ENCODE assay signal across 11 mouse cellular contexts in genomic region chr15:84535953-84536352, GRCm38 (mm10). TPM values are rescaled to one million over a fixed set of nuclear protein-coding genes. Genes with fewer than 3 reads are reported as not detected.
A peak's percentile ranks its signal among the peaks of the same experiment; 100 is the strongest.
DNase-seq lines count a peak whose midpoint lies in the region; ATAC-seq and TF ChIP-seq lines count a peak whose summit lies in the region.
"Had no signal": no experiment of that assay in that cellular context is flagged by ENCODE, and none has a peak within 500 bp of the region (broad histone marks: within the 10 kb centered on the region; RNA-seq: fewer than 3 reads in every experiment).

No protein-coding gene starts in this region.

- H3K4me3 ChIP-seq in liver, adult 2 months (ENCODE audit: insufficient read depth, low read depth, low read length): no peak overlapping the region
- no peak overlapping the region for H3K4me3 ChIP-seq in liver, embryonic 12.5 days
- no peak overlapping the region for H3K4me3 ChIP-seq in small intestine, adult 2 months (ENCODE audit: low read depth, low read length)
- H3K4me3 ChIP-seq: limb, embryonic 15.5 days; myocyte had no signal

- TF ChIP-seq CTCF in liver, adult 2 months (IDR thresholded peaks at IDR 0.05; ENCODE audit: low read depth, low read length): peak; percentile 52; the same call in 1 of the 2 replicates
- TF ChIP-seq CTCF in small intestine, adult 2 months (IDR thresholded peaks at IDR 0.05; ENCODE audit: extremely low read depth, insufficient read length, insufficient replicate concordance, low read depth, low read length): peak; percentile 58; the same call in 1 of the 2 replicates

- no peak overlapping the region for H3K9ac ChIP-seq in liver, adult 2 months (ENCODE audit: low read depth, low read length)
- H3K9ac ChIP-seq in liver, embryonic 12.5 days: no peak overlapping the region
- H3K9ac ChIP-seq: limb, embryonic 15.5 days had no signal

- no peaks in the 10 kb centered on the region for H3K9me3 ChIP-seq in liver, embryonic 12.5 days (replicated peaks)
- H3K9me3 ChIP-seq: limb, embryonic 15.5 days had no signal

- ATAC-seq in liver, embryonic 12.5 days: no peak

- H3K27ac ChIP-seq in liver, adult 2 months (replicated peaks; ENCODE audit: insufficient read depth, low read depth, low read length): no peak overlapping the region
- no peak overlapping the region for H3K27ac ChIP-seq in liver, embryonic 12.5 days
- no peak overlapping the region for H3K27ac ChIP-seq in small intestine, adult 2 months (ENCODE audit: insufficient read depth, low read depth, low read length)
- H3K27ac ChIP-seq: limb, embryonic 15.5 days had no signal

- H3K4me1 ChIP-seq in liver, adult 2 months (ENCODE audit: control insufficient read depth, insufficient read depth, low read length): no peaks in the 10 kb centered on the region
- H3K4me1 ChIP-seq in liver, embryonic 12.5 days: no peaks in the 10 kb centered on the region
- H3K4me1 ChIP-seq in small intestine, adult 2 months (ENCODE audit: control insufficient read depth, insufficient read depth, insufficient read length, low read length): peaks cover 2% of the 10 kb centered on the region; the same call in 1 of the 2 replicates

- H3K27me3 ChIP-seq in liver, adult 2 months (ENCODE audit: control insufficient read depth, insufficient read depth, low read length): no peaks in the 10 kb centered on the region
- no peaks in the 10 kb centered on the region; the same call in 1 of the 2 replicates for H3K27me3 ChIP-seq in liver, embryonic 12.5 days (replicated peaks)
- H3K27me3 ChIP-seq in small intestine, adult 2 months (ENCODE audit: control insufficient read depth, insufficient read depth, low read length): no peaks in the 10 kb centered on the region
- H3K27me3 ChIP-seq: limb, embryonic 15.5 days had no signal

- no peak overlapping the region for H3K4me2 ChIP-seq in liver, embryonic 12.5 days
- H3K4me2 ChIP-seq: limb, embryonic 15.5 days had no signal

- H3K36me3 ChIP-seq in liver, adult 2 months (ENCODE audit: control insufficient read depth, insufficient read depth, low read length): no peaks in the 10 kb centered on the region
- no peaks in the 10 kb centered on the region for H3K36me3 ChIP-seq in liver, embryonic 12.5 days
- H3K36me3 ChIP-seq in small intestine, adult 2 months (ENCODE audit: control insufficient read depth, insufficient read depth, low read length): no peaks in the 10 kb centered on the region
- H3K36me3 ChIP-seq: limb, embryonic 15.5 days had no signal

- DNase-seq in adrenal gland, adult 2 months: peak; percentile 10
- DNase-seq in adrenal gland, adult 8-10 months: no peak
- DNase-seq in liver, adult 2 months (ENCODE audit: extremely low read depth, low read depth, low spot score): peak; percentile 6
- peak; percentile 61 for DNase-seq in ZHBTc4 (ENCODE audit: low read depth, low spot score)
- no peak for DNase-seq in layer of hippocampus, adult 8-10 months (ENCODE audit: low spot score in 2 of 2)
- DNase-seq in embryo, embryonic 10 days (ENCODE audit: low spot score): no peak
- DNase-seq: right cerebral cortex, postnatal 25 days had no signal

- WGBS in liver, adult 2 months: 85% methylated on average over 2 of the region's 2 CpGs
- 82% methylated on average over 2 of the region's 2 CpGs for WGBS in liver, embryonic 12.5 days (ENCODE audit: insufficient replicate concordance)
- WGBS in small intestine, adult 2 months: 93% methylated on average over 2 of the region's 2 CpGs

- no peaks in the 10 kb centered on the region for H3K79me2 ChIP-seq in liver, adult 2 months (ENCODE audit: control insufficient read depth, insufficient read depth, low read length)

- TF ChIP-seq POLR2A in liver, adult 2 months (IDR thresholded peaks at IDR 0.05; ENCODE audit: extremely low read depth, insufficient read depth, low read length): no peak
- TF ChIP-seq POLR2A in small intestine, adult 2 months (IDR thresholded peaks at IDR 0.05; ENCODE audit: low read depth, low read length): no peak

RNA-seq across cellular contexts. Expression of gene Rtl6, which starts 21.7 kb away (rescaled TPM):
- 1 to 10 TPM; 3.9 to 8.9 TPM for total RNA-seq in adrenal gland, adult 2 months (2021)
- polyA plus RNA-seq in adrenal gland, adult 2 months (2012; rRNA removed): 9.1 and 10.1 TPM in 2 replicates
- total RNA-seq in adrenal gland, adult 8-10 months (2022): 1 to 10 TPM; 8.0 to 9.9 (median 8.6) TPM
- 0.09 and 0.20 TPM in 2 replicates for total RNA-seq in liver, adult 2 months (2014; rRNA removed)
- 0.13 and 0.19 TPM in 2 replicates for polyA plus RNA-seq in liver, adult 2 months (2012; rRNA removed)
- polyA plus RNA-seq in liver, embryonic 12.5 days (2016; fragmentation: Nextera tagmentation; extraction: Ambion mirVana): 2.1 and 2.6 TPM in 2 replicates
- polyA plus RNA-seq in small intestine, adult 2 months (2012; rRNA removed): 2.1 and 2.9 TPM in 2 replicates
- 10 to 100 TPM; 48.6 to 55.4 (median 52.2) TPM for total RNA-seq in layer of hippocampus, adult 8-10 months (2022)

Comparison
In these comparisons a context has a peak if more than half of its experiments do, and no peak if none do; other contexts are left out.
1. DNase-seq: peak in adrenal gland, adult 2 months (single experiment), liver, adult 2 months (single experiment) and ZHBTc4 (single experiment); none in adrenal gland, adult 8-10 months (single experiment), layer of hippocampus, adult 8-10 months (0 of 2) and embryo, embryonic 10 days (single experiment).
2. RNA of gene Rtl6, which starts 21.7 kb away (total RNA-seq): 48.6 to 55.4 TPM in layer of hippocampus, adult 8-10 months; 3.9 to 8.9 TPM in adrenal gland, adult 2 months, 8.0 to 9.9 TPM in adrenal gland, adult 8-10 months and 0.09 to 0.20 TPM in liver, adult 2 months; every median in the first group is over 4 times any median in the second.